Mouse (Mus musculus): ENCODE measurements around the gene Uhrf1bp1. TPM values are rescaled to one million over a fixed set of nuclear protein-coding genes. Genes with fewer than 3 reads are reported as not detected.

Gene Uhrf1bp1
- polyA plus RNA-seq, 1 experiment from 2014 or later, result 6.4 TPM

- Histone ChIP-seq H3K27me3 (no peaks in the 10 kb centered on the region), H3K4me1 (replicated peaks) (peaks cover 22% of the 10 kb centered on the region), H3K27ac (replicated peaks) (peak overlapping the region; percentile 61), H3K4me2 (no peak overlapping the region), H3K9ac (no peak overlapping the region), H3K4me3 (no peak overlapping the region), H3K36me3 (no peaks in the 10 kb centered on the region), H3K9me3 (no peaks in the 10 kb centered on the region)
- 75% methylated on average over 8 of the region's 8 CpGs for WGBS
- no peak for ATAC-seq (ENCODE audit: low FRiP score, low read depth)
These were observed 90.1 kb downstream of the Uhrf1bp1 start for GRCm38 (mm10) chr17:27946371-27946770.

- Histone ChIP-seq H3K4me2 (no peak overlapping the region), H3K27me3 (no peaks in the 10 kb centered on the region), H3K9me3 (no peaks in the 10 kb centered on the region), H3K27ac (replicated peaks) (0 out of 2 replicates have a peak overlapping the region, but pooled peaks have one; percentile 61), H3K9ac (no peak overlapping the region), H3K36me3 (no peaks in the 10 kb centered on the region), H3K4me1 (replicated peaks) (peaks cover 22% of the 10 kb centered on the region), H3K4me3 (no peak overlapping the region)
- 76% methylated on average over 2 of the region's 2 CpGs for WGBS
- 0 out of 2 replicates have a peak, but pooled peaks have one; percentile 7 for ATAC-seq (ENCODE audit: low FRiP score, low read depth)
These were observed 90.9 kb downstream of the Uhrf1bp1 start for GRCm38 (mm10) chr17:27947155-27947554.

Other genes with a start within 250 kb of the Uhrf1bp1 start
- 247 and 265 TPM in 2 replicates for gene Nudt3, start 232.9 kb upstream of the Uhrf1bp1 start, polyA plus RNA-seq (2015; fragmentation: Nextera tagmentation; extraction: Ambion mirVana)
- gene RPS10-NUDT3, start 221.2 kb upstream of the Uhrf1bp1 start, polyA plus RNA-seq (2015; fragmentation: Nextera tagmentation; extraction: Ambion mirVana), result not detected in 2 replicates
- 455 and 507 TPM in 2 replicates for gene Rps10, start 219.8 kb upstream of the Uhrf1bp1 start, polyA plus RNA-seq (2015; fragmentation: Nextera tagmentation; extraction: Ambion mirVana)
- gene Pacsin1, start 200.9 kb upstream of the Uhrf1bp1 start, polyA plus RNA-seq (2015; fragmentation: Nextera tagmentation; extraction: Ambion mirVana), result 55.1 and 61.9 TPM in 2 replicates
- gene Spdef, start 127.5 kb upstream of the Uhrf1bp1 start, polyA plus RNA-seq (2015; fragmentation: Nextera tagmentation; extraction: Ambion mirVana), result 0.68 and 1.1 TPM in 2 replicates
- 10.0 and 12.0 TPM in 2 replicates for gene D17Wsu92e, start 35.8 kb upstream of the Uhrf1bp1 start, polyA plus RNA-seq (2015; fragmentation: Nextera tagmentation; extraction: Ambion mirVana)
- 216 and 230 TPM in 2 replicates for gene Snrpc, start 18.3 kb upstream of the Uhrf1bp1 start, polyA plus RNA-seq (2015; fragmentation: Nextera tagmentation; extraction: Ambion mirVana)
- gene Anks1, start 52.9 kb downstream of the Uhrf1bp1 start, polyA plus RNA-seq (2015; fragmentation: Nextera tagmentation; extraction: Ambion mirVana), result 48.4 and 54.6 TPM in 2 replicates
- gene Taf11, start 53.4 kb downstream of the Uhrf1bp1 start, polyA plus RNA-seq (2015; fragmentation: Nextera tagmentation; extraction: Ambion mirVana), result 56.4 and 59.6 TPM in 2 replicates
- 1.5 TPM in 2 replicates for gene Tcp11, start 224.2 kb downstream of the Uhrf1bp1 start, polyA plus RNA-seq (2015; fragmentation: Nextera tagmentation; extraction: Ambion mirVana)